Mouse (Mus musculus): ENCODE measurements at regions not wholly inside any gene's neighbourhood (a gene's known extent, or its start where the extent isn't known, plus 50 kb on each side); places are given as distances from the start of the nearest gene placed in this dataset.

DNA sequence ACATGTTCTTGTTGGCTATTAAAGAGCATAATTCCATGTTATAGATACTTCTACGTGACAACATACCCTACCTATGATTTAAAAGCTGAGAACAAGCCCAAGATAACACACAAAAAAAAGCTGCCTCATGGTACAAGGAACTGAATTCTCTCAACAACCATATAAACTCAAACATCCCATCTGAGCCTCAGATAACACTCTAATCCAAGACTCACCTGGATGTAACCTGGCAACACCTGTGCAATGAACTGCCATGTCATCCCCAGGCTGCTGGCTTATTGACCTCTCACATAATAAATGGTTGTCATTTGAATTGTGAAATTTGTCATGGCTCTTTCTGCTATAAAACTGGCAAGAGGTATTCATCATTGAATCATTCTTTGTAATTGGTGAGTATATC lies 93.5 kb upstream of the Gm11146 start:
- no peak for DNase-seq (ENCODE audit: low spot score)

DNA sequence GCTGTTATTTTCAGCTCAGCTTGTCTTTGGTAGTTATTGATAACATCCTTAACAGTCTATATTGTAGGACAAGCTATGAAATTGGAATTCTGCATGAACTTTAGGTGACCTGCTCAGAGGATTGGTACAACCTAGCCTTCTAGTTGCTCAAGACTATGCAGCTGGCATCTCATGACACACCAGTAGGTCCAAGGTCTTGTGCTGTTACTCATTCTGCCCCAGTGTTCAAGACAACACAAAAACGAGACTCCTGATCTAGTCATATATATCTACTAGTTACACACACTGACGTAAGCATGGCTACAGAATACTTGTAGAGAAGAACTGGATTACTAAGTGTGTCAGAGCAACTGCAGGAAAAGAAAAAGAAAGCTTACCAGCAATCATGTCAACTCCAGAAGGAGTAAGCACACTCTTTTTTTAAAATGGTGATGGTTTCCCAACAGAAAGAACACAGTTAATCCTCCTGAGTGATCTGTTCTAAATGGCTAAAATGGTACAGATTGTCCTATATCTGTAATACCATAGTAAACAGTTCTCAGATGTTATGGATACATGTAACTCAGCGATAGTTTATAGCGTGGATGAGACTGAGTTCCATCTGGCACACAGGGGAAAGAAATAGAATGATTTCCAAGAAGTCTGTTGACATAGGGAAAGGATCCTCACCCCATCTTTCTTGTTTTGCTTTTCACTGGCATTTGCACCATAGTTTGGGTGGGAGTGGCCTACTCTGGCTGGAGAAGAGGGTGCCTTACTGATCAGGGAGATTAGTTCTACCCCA lies 85.4 kb upstream of the Gm11146 start:
- DNase-seq (ENCODE audit: low spot score): no peak

DNA sequence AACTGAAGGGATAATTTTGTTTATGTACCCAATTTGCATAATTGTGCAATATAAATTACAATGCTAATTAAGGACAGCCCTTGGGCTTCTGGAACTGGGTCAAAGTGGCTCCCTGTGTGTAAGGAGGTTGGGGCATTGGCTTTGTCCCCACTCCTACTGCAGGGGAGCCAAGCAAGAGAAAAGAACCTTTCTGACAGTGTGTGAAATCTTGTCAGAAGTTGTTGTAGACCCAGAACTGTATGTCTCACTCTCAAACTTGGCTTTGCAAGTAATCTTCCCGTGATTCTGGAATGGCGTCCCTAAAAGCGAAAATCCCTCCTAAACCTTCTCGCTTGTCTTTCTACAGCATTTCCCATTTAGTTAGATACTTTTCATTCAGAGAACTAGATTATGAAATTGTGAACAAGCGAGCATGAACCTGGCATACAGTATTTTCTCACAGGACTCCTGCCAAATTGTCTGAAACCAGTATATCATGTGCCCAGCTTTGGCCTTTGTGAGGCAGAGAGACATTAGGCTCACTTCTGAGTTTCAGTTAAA lies 83.8 kb upstream of the Gm11146 start:
- DNase-seq (ENCODE audit: low spot score): no peak

DNA sequence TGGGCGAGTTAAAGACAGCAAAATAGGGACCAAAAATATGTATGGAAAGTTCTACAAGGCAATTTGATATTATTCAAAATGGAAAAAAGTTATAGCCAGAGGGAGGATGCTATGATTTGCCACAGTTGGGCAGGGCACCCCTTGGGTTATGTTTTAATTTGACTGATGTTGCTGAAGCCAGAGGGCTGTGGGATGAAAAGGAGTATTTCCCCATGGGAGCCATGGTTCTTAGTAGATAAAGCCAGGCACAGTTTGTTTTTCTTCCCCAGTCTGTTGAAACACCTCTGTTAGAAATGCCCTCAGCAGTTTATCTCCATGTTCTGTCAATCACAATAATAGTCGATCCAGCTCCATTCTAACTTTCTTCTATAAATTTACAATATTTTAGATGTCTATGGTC lies 82.6 kb upstream of the Gm11146 start:
- DNase-seq (ENCODE audit: low spot score): no peak

DNA sequence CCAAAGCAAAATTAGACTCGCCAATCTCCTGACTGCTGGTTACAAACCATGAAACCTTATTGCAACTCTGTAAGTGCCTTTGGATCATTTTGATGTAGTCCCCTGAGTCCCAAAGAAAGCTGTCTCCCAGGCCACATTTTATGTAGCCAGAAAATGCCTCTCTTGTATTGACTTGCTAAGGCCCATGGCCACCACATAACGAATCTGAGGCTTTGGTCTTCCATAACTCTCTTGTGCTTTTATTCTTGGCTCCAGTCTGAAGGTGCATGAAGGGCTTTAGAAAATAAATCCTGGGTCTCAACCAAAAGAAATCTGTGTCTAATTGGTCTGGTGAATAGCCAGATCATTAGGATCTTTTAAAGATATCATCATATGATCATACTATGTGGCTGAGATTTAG lies 77.3 kb upstream of the Gm11146 start:
- DNase-seq (ENCODE audit: low spot score): no peak

DNA sequence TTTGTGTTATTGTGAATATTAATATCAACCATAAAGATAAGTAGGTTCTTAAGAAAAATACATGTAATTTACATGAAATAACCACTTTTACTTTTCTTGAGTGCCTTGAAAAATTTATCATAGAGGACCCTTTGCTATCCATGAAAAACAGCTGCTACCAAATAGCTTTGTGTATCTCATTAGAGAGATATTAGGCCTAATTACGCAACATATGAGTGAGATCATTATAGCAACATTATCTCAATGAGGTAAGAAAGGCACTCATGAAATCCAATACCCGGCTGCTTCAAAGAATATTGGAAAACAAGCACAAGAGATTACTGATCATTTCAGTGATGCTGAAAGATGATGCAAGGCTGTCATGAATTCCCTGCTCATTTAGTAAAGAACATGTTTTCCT lies 74.9 kb upstream of the Gm11146 start:
- no peak for DNase-seq (ENCODE audit: low spot score)

DNA sequence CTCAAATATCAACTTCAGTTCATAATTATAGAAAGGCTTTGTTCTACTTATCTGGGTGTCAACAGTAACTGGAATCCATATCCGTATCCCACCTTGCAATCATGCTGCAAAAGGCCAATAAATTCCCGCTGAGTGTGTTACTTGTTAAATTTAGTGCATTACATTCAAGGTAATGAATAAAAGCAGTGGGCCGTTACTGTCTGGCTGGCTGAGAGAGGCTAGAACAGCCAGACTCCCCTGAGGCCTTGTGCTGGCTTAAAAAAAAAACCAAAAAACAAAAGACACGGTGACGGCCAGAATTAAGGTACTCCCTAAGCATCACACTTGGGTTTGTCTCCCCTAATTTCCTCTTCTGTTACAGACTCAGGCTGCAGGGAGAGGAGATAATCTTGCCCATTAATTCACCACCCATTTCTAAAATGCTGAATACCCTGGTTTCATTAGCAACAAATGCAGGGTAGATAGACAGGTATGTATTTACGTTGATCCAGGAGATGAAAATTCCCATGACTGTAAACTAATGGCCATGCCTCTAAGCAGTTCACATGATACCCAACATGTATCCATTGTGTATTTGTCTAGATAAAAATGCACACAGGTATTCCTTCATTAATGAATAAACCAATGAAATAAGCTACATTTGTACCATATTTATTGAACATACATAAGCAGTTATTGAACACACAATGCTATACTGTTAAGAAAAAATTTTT lies 74.1 kb upstream of the Gm11146 start:
- no peak for DNase-seq (ENCODE audit: low spot score)

DNA sequence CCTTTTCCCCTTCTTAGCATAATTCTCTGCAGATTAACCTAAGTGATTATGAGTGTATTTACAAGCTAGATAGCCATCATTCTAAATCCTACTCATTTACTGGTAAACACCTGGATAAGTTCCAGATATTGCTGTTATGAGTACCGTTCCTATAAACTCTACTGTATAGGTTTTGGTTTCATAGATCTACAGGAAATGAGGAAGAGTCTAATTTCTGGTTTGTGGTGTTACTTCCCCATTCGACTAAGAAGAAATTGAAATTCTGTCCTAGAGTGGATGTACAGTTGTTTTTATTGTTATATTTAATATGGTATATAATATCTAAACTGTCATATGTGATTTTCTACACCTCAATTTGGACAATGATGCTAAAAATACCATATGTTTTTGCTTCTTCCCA lies 69.4 kb upstream of the Gm11146 start:
- DNase-seq (ENCODE audit: low spot score): no peak

DNA sequence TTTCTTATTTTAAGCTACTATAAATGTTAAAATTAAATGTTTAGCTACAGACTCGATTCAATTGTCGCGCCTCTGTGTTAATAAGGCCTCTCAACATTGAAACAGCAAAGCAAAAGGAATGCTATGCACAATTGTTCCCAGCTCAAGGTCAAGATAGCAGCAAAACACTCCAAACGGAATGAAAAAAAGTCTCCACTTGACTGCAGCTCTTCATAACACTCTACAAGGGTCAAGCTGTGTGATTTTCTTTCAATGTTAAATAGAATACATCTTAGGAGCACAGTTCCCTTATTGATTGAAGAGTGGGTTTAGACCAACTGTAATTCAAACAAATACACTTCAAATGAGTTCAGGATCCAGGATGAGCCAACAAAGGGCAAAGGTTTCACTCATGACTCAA lies 63.9 kb upstream of the Gm11146 start:
- no peak for DNase-seq (ENCODE audit: low spot score)

DNA sequence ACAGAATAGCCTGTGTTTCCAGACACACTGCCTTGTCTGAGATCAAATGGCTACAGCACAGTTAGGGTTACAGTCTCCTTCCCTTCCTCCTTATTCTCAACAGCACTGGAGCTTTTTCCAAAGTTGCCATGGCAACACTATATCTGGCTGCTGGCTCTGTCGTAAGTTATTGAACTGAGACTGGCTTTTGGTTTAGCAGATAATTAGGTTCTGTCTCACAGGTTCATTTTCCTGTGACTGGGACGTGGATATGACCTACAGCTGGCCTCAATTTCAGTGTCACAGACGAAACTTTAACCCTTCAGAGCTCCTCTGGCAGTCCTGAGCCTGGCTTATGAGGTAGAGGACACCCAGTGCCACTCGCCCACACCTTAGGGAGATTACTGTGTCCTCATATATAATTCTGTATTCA lies 60.2 kb upstream of the Gm11146 start:
- no peak for DNase-seq (ENCODE audit: low spot score)

DNA sequence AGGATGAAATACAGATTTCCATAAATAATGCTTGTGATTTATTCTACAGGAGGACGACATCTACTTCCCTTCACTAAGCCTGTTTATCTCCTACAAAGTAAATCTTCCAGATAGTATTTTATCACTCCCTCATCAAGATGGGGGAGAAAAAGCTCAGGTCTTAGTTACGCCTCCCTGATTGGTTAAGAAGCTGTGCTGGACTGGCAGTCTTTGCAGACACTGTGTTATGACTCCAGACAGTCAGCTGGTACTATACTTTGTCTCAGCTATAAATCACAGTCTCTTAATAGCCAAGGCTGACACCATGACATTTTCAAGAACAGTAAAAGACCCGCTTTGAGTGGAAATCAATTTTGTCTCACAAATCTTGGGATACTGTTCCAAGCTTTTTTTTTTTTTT lies 51.4 kb upstream of the Gm11146 start:
- DNase-seq (ENCODE audit: low spot score): no peak

Measured in spleen, adult 12 weeks (tissue).